Mouse (Mus musculus) forebrain, embryonic 12.5 days (tissue): ENCODE measurements around the gene Fgd3. TPM values are rescaled to one million over a fixed set of nuclear protein-coding genes. Genes with fewer than 3 reads are reported as not detected.

Experiments used
- ATAC-seq: fragments of 200-750 bp; cut with Nextera tagmentation; 2 replicates; pipeline ENCODE4 v1.8.0; 2017; ENCODE audit warnings: moderate TSS enrichment; ENCODE audit not compliant: low FRiP score
- H3K27ac ChIP-seq: fragments of 300-500 bp; sonication (generic); 2 replicates; pipeline ENCODE4 v1.5.1; 2016; ENCODE audit warnings: mild to moderate bottlenecking
- H3K27me3 ChIP-seq: fragments of 300-500 bp; sonication (generic); 2 replicates; pipeline ENCODE4 v1.6.1; 2016; ENCODE audit warnings: mild to moderate bottlenecking
- H3K36me3 ChIP-seq: fragments of 300-500 bp; sonication (generic); replicated peaks from 2 replicates; pipeline ENCODE4 v1.6.1; 2016; ENCODE audit warnings: mild to moderate bottlenecking
- H3K4me1 ChIP-seq: fragments of 300-500 bp; sonication (generic); 2 replicates; pipeline ENCODE4 v1.6.1; 2016
- H3K4me2 ChIP-seq: fragments of 300-500 bp; sonication (generic); 2 replicates; pipeline ENCODE4 v1.6.1; 2016; ENCODE audit warnings: mild to moderate bottlenecking, moderate library complexity
- H3K4me3 ChIP-seq: fragments of 300-500 bp; sonication (generic); replicated peaks from 2 replicates; pipeline ENCODE4 v1.5.1; 2016; ENCODE audit warnings: mild to moderate bottlenecking
- H3K9ac ChIP-seq: fragments of 300-500 bp; sonication (generic); 2 replicates; pipeline ENCODE4 v1.6.1; 2016; ENCODE audit warnings: mild to moderate bottlenecking
- H3K9me3 ChIP-seq: fragments of 300-500 bp; sonication (generic); 2 replicates; pipeline ENCODE4 v1.6.1; 2016
- WGBS: fragments of 180-500 bp; shearing (Covaris S2); methylation state at CpG from one replicate; pipeline ENCODE4 v1.1.7; 2016; 5-methylcytosine and 5-hydroxymethylcytosine counted together
- polyA plus RNA-seq: library from polyadenylated mRNA; unstranded; fragments of >200 nt; fragmentation: Nextera tagmentation; extraction: Ambion mirVana; gene quantifications from 2 replicates; pipeline ENCODE4 v1.2.1, GENCODE M21; 2016

Fgd3 gene
- polyA plus RNA-seq: 1.7 and 2.5 TPM in 2 replicates

GRCm38 (mm10) chr13:49320040-49320439, at the start of gene Fgd3:
Fgd3 (minus strand) TSS chr13:49320311.
- peaks cover 54% of the 10 kb centered on the region for H3K4me1 ChIP-seq
- H3K9ac ChIP-seq: peak within 1 kb of the TSS; percentile 36
- H3K27ac ChIP-seq: peak within 1 kb of the TSS; percentile 15
- WGBS: 0% methylated on average over 10 of the region's 10 CpGs
- peak within 1 kb of the TSS; percentile 26 for H3K4me3 ChIP-seq
- H3K27me3 ChIP-seq: peaks cover 40% of the 10 kb centered on the region
- H3K9me3 ChIP-seq: no peaks in the 10 kb centered on the region
- H3K36me3 ChIP-seq: no peaks in the 10 kb centered on the region
- peak; percentile 95 for ATAC-seq
- peak within 1 kb of the TSS; percentile 48 for H3K4me2 ChIP-seq

DNA sequence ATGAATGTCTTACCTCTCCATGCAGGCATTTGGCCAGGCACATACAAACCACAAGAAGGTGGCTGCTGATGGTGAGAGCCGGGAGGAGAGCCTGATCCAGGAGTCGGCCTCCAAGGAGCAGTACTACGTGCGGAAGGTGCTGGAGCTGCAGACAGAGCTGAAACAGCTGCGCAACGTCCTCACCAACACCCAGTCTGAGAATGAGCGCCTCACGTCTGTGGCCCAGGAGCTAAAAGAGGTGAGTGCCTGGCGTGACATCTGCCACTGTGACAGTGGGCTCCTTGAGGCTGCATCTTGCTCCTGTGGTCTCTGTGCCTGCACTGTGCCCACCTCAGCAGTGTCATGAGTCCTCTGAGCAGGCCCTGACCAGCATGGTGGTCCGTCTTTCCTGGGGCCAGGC, 49.3 kb upstream of the Fgd3 start:
- H3K4me3 ChIP-seq: no peak overlapping the region
- H3K36me3 ChIP-seq: peaks cover 41% of the 10 kb centered on the region
- H3K27me3 ChIP-seq: no peaks in the 10 kb centered on the region
- 91% methylated on average over 10 of the region's 10 CpGs for WGBS
- no peaks in the 10 kb centered on the region for H3K9me3 ChIP-seq
- peaks cover 17% of the 10 kb centered on the region for H3K4me1 ChIP-seq
- H3K4me2 ChIP-seq: no peak overlapping the region
- ATAC-seq: no peak
- H3K9ac ChIP-seq: no peak overlapping the region
- H3K27ac ChIP-seq: no peak overlapping the region

DNA sequence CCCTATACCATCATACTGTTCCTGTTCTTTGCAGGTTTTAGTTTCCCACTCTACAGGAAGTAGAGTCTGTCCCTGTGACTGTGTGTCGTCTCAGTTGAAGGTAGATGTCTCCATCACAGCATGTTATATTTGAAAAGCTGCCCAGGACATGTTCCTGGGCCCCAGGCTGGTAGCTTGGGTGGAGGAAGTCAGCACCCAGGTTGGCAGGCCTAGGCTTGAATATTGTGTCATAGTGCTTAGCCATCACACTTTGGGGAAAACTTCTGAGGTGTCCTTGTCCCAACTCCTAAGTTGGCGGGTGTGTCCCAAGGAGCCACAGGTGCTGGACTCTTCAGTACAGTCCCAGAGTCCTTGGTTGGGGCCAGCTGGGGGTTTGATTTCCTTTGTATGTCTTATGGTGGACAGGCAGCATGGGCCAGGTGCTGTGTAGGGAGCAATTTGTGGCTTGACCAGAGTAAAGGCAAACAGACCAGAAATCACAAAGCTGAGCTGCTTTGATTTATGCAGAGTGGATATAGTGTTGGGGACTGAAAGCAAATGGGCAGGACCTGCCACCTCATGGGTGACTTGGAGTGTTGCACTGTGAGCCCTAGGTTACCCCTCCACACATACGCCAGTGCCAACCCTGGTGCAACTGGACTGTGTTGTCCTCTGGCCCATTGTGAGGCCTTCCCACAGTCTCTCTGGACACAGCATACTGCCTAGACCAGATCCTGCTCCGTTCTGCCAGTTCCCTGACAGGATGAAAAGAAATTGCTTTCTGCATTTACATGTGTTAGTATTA, 47.7 kb upstream of the Fgd3 start:
- Histone ChIP-seq H3K27me3 (no peaks in the 10 kb centered on the region), H3K9ac (no peak overlapping the region), H3K9me3 (no peaks in the 10 kb centered on the region), H3K4me1 (peaks cover 17% of the 10 kb centered on the region), H3K36me3 (peaks cover 35% of the 10 kb centered on the region), H3K27ac (no peak overlapping the region), H3K4me3 (no peak overlapping the region), H3K4me2 (no peak overlapping the region)
- 88% methylated on average over 4 of the region's 4 CpGs for WGBS
- no peak for ATAC-seq

DNA sequence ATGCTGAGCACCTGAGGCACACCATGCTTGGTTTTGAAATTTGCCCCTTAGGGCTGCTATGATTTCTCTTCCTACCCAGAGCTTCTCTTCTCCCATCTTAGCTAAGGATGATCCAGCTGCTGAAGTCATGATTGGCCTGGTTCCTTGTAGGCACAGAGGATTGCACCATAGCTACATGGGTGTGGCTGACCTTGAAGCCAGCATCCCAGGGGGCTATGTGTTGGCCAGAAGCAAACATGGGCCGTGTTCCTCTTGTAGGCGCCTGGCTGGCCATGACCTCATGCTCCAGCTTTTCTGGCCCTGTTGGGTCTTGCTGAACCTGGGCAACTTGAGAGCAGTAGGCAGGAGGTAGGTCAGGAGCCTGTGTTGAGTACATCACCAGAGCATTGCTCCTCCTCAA, 44.6 kb upstream of the Fgd3 start:
- Histone ChIP-seq H3K4me2 (no peak overlapping the region), H3K9me3 (no peaks in the 10 kb centered on the region), H3K27ac (no peak overlapping the region), H3K36me3 (peaks cover 7% of the 10 kb centered on the region), H3K4me3 (no peak overlapping the region), H3K9ac (no peak overlapping the region), H3K27me3 (no peaks in the 10 kb centered on the region), H3K4me1 (peaks cover 29% of the 10 kb centered on the region)
- WGBS: 94% methylated on average over 2 of the region's 2 CpGs
- ATAC-seq: no peak

DNA sequence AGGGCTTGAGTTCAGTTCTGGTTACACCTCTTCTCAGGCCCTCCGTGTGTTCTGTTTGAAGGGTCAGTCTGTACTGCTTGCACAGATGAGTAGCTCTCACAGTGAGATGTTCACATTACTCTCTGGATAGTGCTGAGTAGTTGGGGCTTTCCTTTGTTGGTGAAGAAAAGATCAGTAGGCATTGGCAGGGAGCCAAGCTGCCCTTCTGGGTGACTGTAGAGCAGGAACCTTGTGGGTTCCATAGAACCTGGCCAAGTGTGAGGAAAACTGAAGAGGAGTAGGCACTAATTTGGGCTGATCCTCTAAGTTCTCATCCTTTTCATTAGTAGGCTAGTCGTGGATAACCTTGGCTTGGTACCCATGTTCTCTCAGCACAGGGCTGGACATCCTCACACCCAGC, 42.7 kb upstream of the Fgd3 start:
- H3K9me3 ChIP-seq: no peaks in the 10 kb centered on the region
- no peak overlapping the region for H3K4me3 ChIP-seq
- H3K9ac ChIP-seq: no peak overlapping the region
- no peaks in the 10 kb centered on the region for H3K27me3 ChIP-seq
- ATAC-seq: 0 out of 2 replicates have a peak, but pooled peaks have one; percentile 17
- peaks cover 29% of the 10 kb centered on the region for H3K4me1 ChIP-seq
- no peaks in the 10 kb centered on the region for H3K36me3 ChIP-seq
- no peak overlapping the region for H3K27ac ChIP-seq
- no peak overlapping the region for H3K4me2 ChIP-seq
- 73% methylated on average over 2 of the region's 2 CpGs for WGBS

DNA sequence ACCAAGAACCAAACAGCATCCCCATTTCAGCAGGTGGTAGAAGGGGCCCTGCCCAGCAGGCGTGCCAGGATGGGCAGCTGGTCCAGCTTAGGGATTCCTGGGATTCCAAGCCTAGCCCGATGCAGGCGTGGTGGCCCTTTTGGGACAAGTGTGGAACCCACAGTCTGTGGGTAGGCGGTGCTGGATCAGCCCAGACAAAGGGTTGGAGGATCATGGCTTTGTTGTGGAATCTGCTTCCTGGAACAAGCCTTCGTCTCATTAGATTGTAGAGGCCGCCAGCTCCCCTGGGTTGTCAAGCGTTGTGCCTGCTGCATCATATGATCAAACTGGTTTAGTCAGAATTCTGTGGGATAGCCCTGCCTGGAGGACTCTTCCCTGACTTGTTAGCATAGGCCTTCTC, 42.3 kb upstream of the Fgd3 start:
- no peak overlapping the region for H3K27ac ChIP-seq
- no peak overlapping the region for H3K4me2 ChIP-seq
- 81% methylated on average over 7 of the region's 7 CpGs for WGBS
- H3K9ac ChIP-seq: no peak overlapping the region
- peaks cover 29% of the 10 kb centered on the region for H3K4me1 ChIP-seq
- no peaks in the 10 kb centered on the region for H3K27me3 ChIP-seq
- no peaks in the 10 kb centered on the region for H3K36me3 ChIP-seq
- no peak for ATAC-seq
- H3K4me3 ChIP-seq: no peak overlapping the region
- H3K9me3 ChIP-seq: no peaks in the 10 kb centered on the region

- ATAC-seq: no peak
- Histone ChIP-seq H3K4me3 (no peak overlapping the region), H3K9ac (no peak overlapping the region), H3K27me3 (no peaks in the 10 kb centered on the region), H3K4me1 (peaks cover 17% of the 10 kb centered on the region), H3K4me2 (no peak overlapping the region), H3K9me3 (no peaks in the 10 kb centered on the region), H3K36me3 (0 out of 2 replicates have a peak, but pooled peaks cover 4% of the 10 kb centered on the region), H3K27ac (no peak overlapping the region)
- 47% methylated on average over 3 of the region's 3 CpGs for WGBS
Observed at GRCm38 (mm10) chr13:49360906-49361406, 40.8 kb upstream of the Fgd3 start.

DNA sequence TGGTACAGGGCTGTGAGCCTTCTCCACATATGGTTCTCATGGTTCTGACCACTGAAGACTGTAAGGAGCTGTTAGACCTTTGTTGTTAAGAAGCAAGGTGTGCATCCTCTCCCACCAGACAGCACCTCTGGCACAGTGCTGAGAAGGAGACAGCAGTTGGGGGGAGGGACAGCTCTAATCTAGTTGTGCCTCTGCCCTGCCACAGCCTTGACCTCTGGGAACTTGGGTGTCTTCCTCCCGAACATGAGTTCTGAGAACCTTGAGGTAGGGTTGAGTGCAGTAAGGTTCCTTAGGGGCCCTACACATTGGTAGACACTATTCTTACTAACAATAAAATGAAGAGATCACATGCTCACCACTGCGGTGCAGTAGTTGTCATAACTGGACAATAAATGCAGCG, 38.1 kb upstream of the Fgd3 start:
- H3K27ac ChIP-seq: no peak overlapping the region
- no peaks in the 10 kb centered on the region for H3K9me3 ChIP-seq
- H3K4me1 ChIP-seq: peaks cover 28% of the 10 kb centered on the region
- 0 out of 2 replicates have a peak, but pooled peaks cover 4% of the 10 kb centered on the region for H3K36me3 ChIP-seq
- no peak overlapping the region for H3K4me3 ChIP-seq
- no peak for ATAC-seq
- WGBS: 97% methylated on average over 3 of the region's 3 CpGs
- H3K27me3 ChIP-seq: no peaks in the 10 kb centered on the region
- no peak overlapping the region for H3K9ac ChIP-seq
- no peak overlapping the region for H3K4me2 ChIP-seq

DNA sequence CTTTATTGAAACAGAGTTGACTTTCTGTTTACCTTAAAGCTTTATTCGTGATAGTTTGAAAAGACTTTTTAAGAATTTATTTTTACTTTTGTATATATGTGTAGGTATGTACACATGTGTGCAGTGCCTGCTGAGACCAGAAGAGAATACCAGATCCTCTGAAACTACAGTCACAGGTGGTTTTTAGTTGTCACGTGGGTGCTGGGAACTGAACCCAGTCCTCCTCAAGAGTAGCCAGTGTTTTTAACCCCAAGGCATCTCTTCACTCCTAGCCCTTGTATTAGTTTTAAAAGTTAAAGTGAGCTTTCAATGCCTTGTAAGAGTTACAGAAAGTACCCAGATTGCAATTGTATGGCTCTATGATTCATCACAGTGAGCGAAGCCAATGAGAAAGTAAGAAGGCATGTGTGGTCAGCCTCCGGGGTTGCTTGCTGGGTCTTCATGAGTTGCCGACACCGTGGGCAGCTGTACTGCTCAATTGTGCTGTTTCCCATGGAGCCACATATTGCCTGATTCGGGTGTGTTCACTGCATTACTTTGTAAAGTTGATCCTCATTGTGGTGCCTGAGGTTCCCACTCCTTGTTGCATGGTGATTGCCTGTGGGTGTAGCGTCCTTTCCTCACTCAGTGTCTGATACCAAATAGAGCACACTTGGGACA, 37.4 kb upstream of the Fgd3 start:
- H3K9me3 ChIP-seq: no peaks in the 10 kb centered on the region
- H3K4me2 ChIP-seq: no peak overlapping the region
- no peak overlapping the region for H3K9ac ChIP-seq
- peaks cover 31% of the 10 kb centered on the region for H3K4me1 ChIP-seq
- 95% methylated on average over 8 of the region's 8 CpGs for WGBS
- no peaks in the 10 kb centered on the region for H3K27me3 ChIP-seq
- 0 out of 2 replicates have a peak, but pooled peaks cover 4% of the 10 kb centered on the region for H3K36me3 ChIP-seq
- ATAC-seq: no peak
- no peak overlapping the region for H3K27ac ChIP-seq
- no peak overlapping the region for H3K4me3 ChIP-seq

DNA sequence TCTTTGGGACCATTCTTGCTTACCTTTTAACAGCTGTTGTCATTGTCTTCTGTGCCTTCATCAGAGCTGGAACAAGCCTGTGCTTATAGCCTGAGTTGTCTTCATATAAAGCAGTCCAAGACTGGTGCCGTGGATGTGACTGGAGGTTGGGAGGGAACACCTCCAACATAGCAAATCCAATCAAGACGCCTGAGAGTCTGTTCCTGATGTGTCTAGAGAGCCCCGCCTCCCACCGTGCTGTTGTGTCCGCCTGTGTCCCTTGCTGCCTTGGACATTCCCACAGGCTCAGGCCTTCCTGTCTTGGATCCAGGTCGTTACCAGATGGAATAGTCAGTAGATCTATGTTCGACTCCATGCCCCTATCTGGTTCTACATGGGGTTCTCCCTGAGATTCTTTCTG, 36.0 kb upstream of the Fgd3 start:
- no peak overlapping the region for H3K9ac ChIP-seq
- H3K4me1 ChIP-seq: peaks cover 33% of the 10 kb centered on the region
- H3K27ac ChIP-seq: no peak overlapping the region
- no peaks in the 10 kb centered on the region for H3K9me3 ChIP-seq
- 0 out of 2 replicates have a peak, but pooled peaks cover 4% of the 10 kb centered on the region for H3K36me3 ChIP-seq
- H3K27me3 ChIP-seq: no peaks in the 10 kb centered on the region
- 77% methylated on average over 7 of the region's 7 CpGs for WGBS
- no peak overlapping the region for H3K4me2 ChIP-seq
- no peak overlapping the region for H3K4me3 ChIP-seq
- no peak for ATAC-seq

DNA sequence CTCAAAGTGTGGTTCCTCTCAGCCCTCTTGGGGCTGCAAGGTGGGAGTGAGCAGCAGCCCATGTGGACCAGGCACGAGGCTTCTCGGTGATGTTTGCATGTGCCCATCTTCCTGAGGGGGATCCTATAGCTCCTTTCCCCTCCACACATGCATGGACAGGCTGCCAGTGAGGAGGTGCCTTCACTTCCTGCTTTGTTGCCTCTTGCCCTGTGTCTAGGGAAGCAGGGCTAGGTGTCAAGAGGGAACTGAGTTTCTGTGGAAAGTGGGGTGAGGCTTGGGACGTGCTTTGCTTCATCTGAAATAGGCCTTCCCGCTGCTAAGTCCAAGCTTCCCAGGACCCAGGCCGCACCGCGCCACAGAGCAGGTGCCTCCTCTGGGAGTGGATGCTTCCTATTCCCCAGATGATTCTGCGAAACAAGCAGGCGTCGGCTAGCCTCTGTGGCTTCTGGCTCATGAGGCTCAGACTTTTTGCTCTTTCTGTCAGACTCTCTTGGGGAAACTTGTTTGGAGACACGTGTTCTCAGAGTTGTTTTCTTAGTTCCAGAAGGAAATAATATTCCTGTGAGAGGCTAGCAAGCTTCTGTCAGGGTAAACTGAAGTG, 35.5 kb upstream of the Fgd3 start:
- 89% methylated on average over 11 of the region's 11 CpGs for WGBS
- 0 out of 2 replicates have a peak, but pooled peaks cover 4% of the 10 kb centered on the region for H3K36me3 ChIP-seq
- peaks cover 33% of the 10 kb centered on the region for H3K4me1 ChIP-seq
- H3K27me3 ChIP-seq: no peaks in the 10 kb centered on the region
- no peak overlapping the region for H3K27ac ChIP-seq
- H3K4me2 ChIP-seq: no peak overlapping the region
- H3K9me3 ChIP-seq: no peaks in the 10 kb centered on the region
- H3K9ac ChIP-seq: no peak overlapping the region
- ATAC-seq: no peak
- H3K4me3 ChIP-seq: no peak overlapping the region

DNA sequence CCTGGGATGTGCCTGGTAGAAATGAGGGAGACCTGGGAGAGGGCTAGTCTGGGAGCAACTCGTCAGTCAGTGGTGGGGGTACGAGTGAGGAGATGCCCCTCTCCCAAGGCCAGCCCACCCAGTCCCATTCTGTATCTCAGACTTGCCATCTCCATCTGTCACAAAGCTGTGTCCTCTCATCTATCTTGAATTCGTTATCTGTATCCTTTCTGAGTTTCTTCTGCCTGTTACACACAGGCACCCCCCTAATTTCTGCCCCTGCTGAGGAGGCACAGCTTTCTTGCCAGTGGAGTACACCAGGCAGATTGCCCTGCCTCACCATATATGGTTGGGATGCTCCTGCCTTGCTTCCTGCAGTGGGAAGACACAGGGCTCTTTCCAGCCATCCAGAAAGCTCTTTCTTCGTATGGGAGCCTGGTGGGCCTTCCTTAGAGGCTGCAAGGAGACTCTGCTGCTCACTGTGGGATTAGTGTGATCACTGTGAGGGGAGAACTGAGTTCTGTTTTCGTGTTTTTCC, 33.9 kb upstream of the Fgd3 start:
- Histone ChIP-seq H3K4me1 (peaks cover 33% of the 10 kb centered on the region), H3K9ac (no peak overlapping the region), H3K9me3 (no peaks in the 10 kb centered on the region), H3K27ac (no peak overlapping the region), H3K4me2 (no peak overlapping the region), H3K36me3 (0 out of 2 replicates have a peak, but pooled peaks cover 4% of the 10 kb centered on the region), H3K27me3 (no peaks in the 10 kb centered on the region), H3K4me3 (no peak overlapping the region)
- no peak for ATAC-seq
- 73% methylated on average over 5 of the region's 5 CpGs for WGBS
